Mouse (Mus musculus) liver, adult 2 months (tissue): Measurements from ENCODE around the gene Ints14. TPM values are rescaled to one million over a fixed set of nuclear protein-coding genes. Genes with fewer than 3 reads are reported as not detected.

ENCODE experiments used
- DNase-seq: peaks from one replicate; pipeline ENCODE4 v3.0.0-alpha.2; 2011; ENCODE audit warnings: low read depth, low spot score; ENCODE audit errors: extremely low read depth
- H3K27ac ChIP-seq: fragments of 200-500 bp; replicated peaks from 2 replicates; pipeline ENCODE4 v1.5.1; 2012; ENCODE audit warnings: low read depth, mild to moderate bottlenecking, control low read depth, inconsistent platforms, low read length; ENCODE audit not compliant: insufficient read depth
- H3K27me3 ChIP-seq: fragments of 200-500 bp; 2 replicates; pipeline ENCODE4 v1.6.1; 2012; ENCODE audit warnings: mild to moderate bottlenecking, moderate library complexity, low read length, inconsistent platforms; ENCODE audit not compliant: control insufficient read depth, insufficient read depth
- H3K36me3 ChIP-seq: fragments of 200-500 bp; 2 replicates; pipeline ENCODE4 v1.6.1; 2012; ENCODE audit warnings: low read length, inconsistent platforms; ENCODE audit not compliant: control insufficient read depth, insufficient read depth
- H3K4me1 ChIP-seq: fragments of 200-500 bp; 2 replicates; pipeline ENCODE4 v1.6.1; 2011; ENCODE audit warnings: low read length; ENCODE audit not compliant: control insufficient read depth, insufficient read depth
- H3K4me3 ChIP-seq: fragments of 200-500 bp; 2 replicates; pipeline ENCODE4 v1.5.1; 2011; ENCODE audit warnings: low read depth, mild to moderate bottlenecking, control low read depth, low read length, moderate library complexity; ENCODE audit not compliant: insufficient read depth
- H3K79me2 ChIP-seq: fragments of 200-500 bp; 2 replicates; pipeline ENCODE4 v1.6.1; 2012; ENCODE audit warnings: inconsistent platforms, mild to moderate bottlenecking, low read length, moderate library complexity; ENCODE audit not compliant: control insufficient read depth, insufficient read depth
- H3K9ac ChIP-seq: fragments of 200-500 bp; 2 replicates; pipeline ENCODE4 v1.6.1; 2012; ENCODE audit warnings: low read depth, mild to moderate bottlenecking, control low read depth, inconsistent platforms, low read length
- CTCF ChIP-seq: fragments of 200-500 bp; IDR thresholded peaks from 2 replicates; pipeline ENCODE4 v1.5.1; 2011; ENCODE audit warnings: low read depth, low read length, control low read depth
- POLR2A ChIP-seq: fragments of 200-500 bp; IDR thresholded peaks from 2 replicates; pipeline ENCODE4 v1.6.1; 2011; ENCODE audit warnings: low read length, control low read depth; ENCODE audit not compliant: insufficient read depth; ENCODE audit errors: extremely low read depth
- WGBS: fragments of 180-500 bp; shearing (Covaris S2); methylation state at CpG from one replicate; pipeline ENCODE4 v1.1.7; 2018; 5-methylcytosine and 5-hydroxymethylcytosine counted together
- polyA plus RNA-seq: library from polyadenylated mRNA; depleted of rRNA; stranded (reverse); fragments of >200 nt; gene quantifications from 2 replicates; pipeline ENCODE4 v1.2.3, GENCODE M21; 2012
- total RNA-seq: library from RNA; depleted of rRNA; stranded (reverse); fragments of >200 nt; gene quantifications from 2 replicates; pipeline ENCODE4 v1.2.3, GENCODE M21; 2014

The Ints14 gene
- total and polyA plus RNA-seq, 2 experiments, result 4.7 to 5.4 TPM

- 0 out of 2 replicates have a peak, but pooled peaks cover 1% of the 10 kb centered on the region for H3K79me2 ChIP-seq
- no peak overlapping the region for H3K27ac ChIP-seq
- 89% methylated on average over 3 of the region's 3 CpGs for WGBS
- DNase-seq, result no peak
- H3K4me3 ChIP-seq, result no peak overlapping the region
- TF ChIP-seq POLR2A (no peak), CTCF (no peak)
- no peak overlapping the region for H3K9ac ChIP-seq
- H3K36me3 ChIP-seq, result no peaks in the 10 kb centered on the region
- H3K4me1 ChIP-seq, result peaks cover 9% of the 10 kb centered on the region
- no peaks in the 10 kb centered on the region for H3K27me3 ChIP-seq
Observed at GRCm38 (mm10) chr9:64957276-64957675, 3.4 kb upstream of the Ints14 start.

GRCm38 (mm10) chr9:64960978-64961320, 244 bp downstream of the Ints14 start:
- DNase-seq, result no peak
- Histone ChIP-seq H3K9ac (peak overlapping the region; percentile 90), H3K4me3 (peak overlapping the region; percentile 86), H3K4me1 (peaks cover 9% of the 10 kb centered on the region), H3K36me3 (peaks cover 5% of the 10 kb centered on the region; the same call in 1 of the 2 replicates), H3K27ac (peak overlapping the region; percentile 69), H3K79me2 (0 out of 2 replicates have a peak, but pooled peaks cover 3% of the 10 kb centered on the region), H3K27me3 (no peaks in the 10 kb centered on the region)
- TF ChIP-seq POLR2A (no peak), CTCF (no peak)
- under 1% methylated on average over 17 of the region's 17 CpGs for WGBS

GRCm38 (mm10) chr9:64980548-64980947, 19.8 kb downstream of the Ints14 start:
- peak; percentile 84 for DNase-seq
- Histone ChIP-seq H3K27ac (peak overlapping the region; percentile 31; the same call in 1 of the 2 replicates), H3K27me3 (no peaks in the 10 kb centered on the region), H3K36me3 (peaks cover 41% of the 10 kb centered on the region), H3K79me2 (no peaks in the 10 kb centered on the region), H3K4me3 (no peak overlapping the region), H3K9ac (no peak overlapping the region), H3K4me1 (peaks cover 6% of the 10 kb centered on the region)
- TF ChIP-seq POLR2A, result no peak
- no peak for TF ChIP-seq CTCF
- 12% methylated on average over 3 of the region's 3 CpGs for WGBS

GRCm38 (mm10) chr9:64981904-64982303, 21.2 kb downstream of the Ints14 start:
- TF ChIP-seq POLR2A (no peak), CTCF (no peak)
- Histone ChIP-seq H3K9ac (no peak overlapping the region), H3K27me3 (no peaks in the 10 kb centered on the region), H3K27ac (no peak overlapping the region), H3K4me3 (no peak overlapping the region), H3K36me3 (peaks cover 40% of the 10 kb centered on the region), H3K79me2 (no peaks in the 10 kb centered on the region), H3K4me1 (peaks cover 6% of the 10 kb centered on the region)
- DNase-seq, result no peak
- WGBS, result 72% methylated on average over 1 of the region's 1 CpGs

- Histone ChIP-seq H3K36me3 (peaks cover 55% of the 10 kb centered on the region), H3K27me3 (no peaks in the 10 kb centered on the region), H3K4me1 (peaks cover 6% of the 10 kb centered on the region), H3K27ac (no peak overlapping the region), H3K79me2 (no peaks in the 10 kb centered on the region), H3K4me3 (no peak overlapping the region), H3K9ac (no peak overlapping the region)
- 68% methylated on average over 8 of the region's 8 CpGs for WGBS
- no peak for DNase-seq
- TF ChIP-seq POLR2A (no peak), CTCF (no peak)
Observed at GRCm38 (mm10) chr9:64985037-64985794, 24.5 kb downstream of the Ints14 start.

- Histone ChIP-seq H3K36me3 (peaks cover 61% of the 10 kb centered on the region), H3K79me2 (no peaks in the 10 kb centered on the region), H3K27ac (no peak overlapping the region), H3K4me3 (no peak overlapping the region), H3K9ac (no peak overlapping the region), H3K27me3 (no peaks in the 10 kb centered on the region), H3K4me1 (peaks cover 3% of the 10 kb centered on the region)
- DNase-seq, result no peak
- no peak for TF ChIP-seq CTCF
- 89% methylated on average over 9 of the region's 9 CpGs for WGBS
Observed at GRCm38 (mm10) chr9:64985807-64986206, 25.1 kb downstream of the Ints14 start.
